10 mouse cellular contexts compared by ENCODE assay signal in the genomic region with DNA sequence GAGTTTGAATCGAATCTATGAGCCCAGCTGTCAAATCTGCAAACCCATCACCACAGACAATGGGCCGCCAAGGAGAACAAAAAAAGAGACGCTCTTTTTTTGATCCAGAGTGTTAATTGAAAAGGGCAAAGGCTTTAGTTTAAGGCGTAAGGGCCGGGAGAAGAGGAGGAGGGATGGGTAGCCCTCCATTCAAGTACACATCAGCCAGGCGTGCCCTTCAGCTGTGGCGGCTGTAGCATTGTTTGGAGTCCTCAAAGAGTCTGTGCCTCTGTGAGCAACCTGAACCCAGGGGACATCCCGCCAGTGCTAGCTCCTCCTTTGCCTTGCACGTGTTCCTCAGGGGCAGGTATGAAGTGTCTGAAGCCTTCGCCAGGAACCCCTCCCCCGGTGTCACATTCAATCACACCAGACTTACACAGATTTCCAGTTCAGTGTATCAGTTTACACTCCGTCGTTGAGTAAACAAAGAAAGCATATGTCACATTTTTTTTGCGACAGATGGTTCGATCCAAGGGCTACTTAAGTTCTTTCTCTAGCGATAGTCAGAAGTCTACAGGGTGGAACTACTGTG. TPM values are rescaled to one million over a fixed set of nuclear protein-coding genes. Genes with fewer than 3 reads are reported as not detected.
A peak's percentile ranks its signal among the peaks of the same experiment; 100 is the strongest.
DNase-seq lines count a peak whose midpoint lies in the region; ATAC-seq and TF ChIP-seq lines count a peak whose summit lies in the region.
"Had no signal": no experiment of that assay in that cellular context is flagged by ENCODE, and none has a peak within 500 bp of the region (broad histone marks: within the 10 kb centered on the region; RNA-seq: fewer than 3 reads in every experiment).

No protein-coding gene starts in this region.

- no peak for ATAC-seq in heart, embryonic 16.5 days (replicated peaks; ENCODE audit: extremely low read depth, insufficient read depth, low FRiP score)
- ATAC-seq in intestine, embryonic 16.5 days: no peak
- ATAC-seq in neural tube, embryonic 12.5 days (ENCODE audit: low FRiP score, low read depth): no peak
- no peak for ATAC-seq in erythroid progenitor cell, adult 5-6 weeks (replicated peaks; ENCODE audit: low FRiP score, poor library complexity, severe bottlenecking)

- peak overlapping the region; percentile 100 for H3K4me2 ChIP-seq in heart, embryonic 16.5 days (ENCODE audit: low read depth, low read length)
- peak overlapping the region; percentile 77 for H3K4me2 ChIP-seq in intestine, embryonic 16.5 days (ENCODE audit: low read depth, low read length)
- peak overlapping the region; percentile 92 for H3K4me2 ChIP-seq in neural tube, embryonic 12.5 days (replicated peaks)

- no peaks in the 10 kb centered on the region for H3K9me3 ChIP-seq in heart, embryonic 16.5 days (replicated peaks; ENCODE audit: control insufficient read depth, low read length)
- no peaks in the 10 kb centered on the region for H3K9me3 ChIP-seq in intestine, embryonic 16.5 days (ENCODE audit: control insufficient read depth, low read length)
- no peaks in the 10 kb centered on the region for H3K9me3 ChIP-seq in neural tube, embryonic 12.5 days

- DNase-seq in heart, adult 18-20 months: no peak
- DNase-seq in embryo, embryonic 10.5 days (ENCODE audit: low spot score): peak; percentile 74
- no peak for DNase-seq in cerebellum, adult 2 months
- no peak for DNase-seq in cerebellum, adult 11 months

- H3K36me3 ChIP-seq in heart, embryonic 16.5 days (ENCODE audit: control insufficient read depth, insufficient read depth): no peaks in the 10 kb centered on the region
- H3K36me3 ChIP-seq in intestine, embryonic 16.5 days (ENCODE audit: control insufficient read depth, insufficient read depth, low read length): no peaks in the 10 kb centered on the region
- H3K36me3 ChIP-seq in neural tube, embryonic 12.5 days: no peaks in the 10 kb centered on the region

- 12% methylated on average over 16 of the region's 16 CpGs for WGBS in heart, embryonic 16.5 days
- 12% methylated on average over 16 of the region's 16 CpGs for WGBS in intestine, embryonic 16.5 days
- WGBS in neural tube, embryonic 12.5 days: 8% methylated on average over 16 of the region's 16 CpGs
- WGBS in cerebellum, adult 2 months: 4% methylated on average over 16 of the region's 16 CpGs

- no peak overlapping the region for H3K9ac ChIP-seq in heart, embryonic 16.5 days (ENCODE audit: low read length)
- no peak overlapping the region for H3K9ac ChIP-seq in intestine, embryonic 16.5 days (ENCODE audit: low read depth, low read length)
- peak overlapping the region; percentile 75; the same call in 1 of the 2 replicates for H3K9ac ChIP-seq in neural tube, embryonic 12.5 days

- no peak overlapping the region for H3K27ac ChIP-seq in heart, embryonic 16.5 days (ENCODE audit: low read length)
- no peak overlapping the region for H3K27ac ChIP-seq in intestine, embryonic 16.5 days (ENCODE audit: low read length)
- H3K27ac ChIP-seq in neural tube, embryonic 12.5 days: no peak overlapping the region
- no peak overlapping the region for H3K27ac ChIP-seq in cerebellum, adult 2 months (ENCODE audit: insufficient read depth, low read length)

- no peak for TF ChIP-seq POLR2A in cerebellum, adult 2 months (IDR thresholded peaks at IDR 0.05; ENCODE audit: borderline replicate concordance, insufficient read depth, low read length)

- H3K4me3 ChIP-seq in heart, embryonic 16.5 days (ENCODE audit: low read length): peak overlapping the region; percentile 68
- H3K4me3 ChIP-seq in intestine, embryonic 16.5 days (ENCODE audit: low read length): peak overlapping the region; percentile 50; the same call in 1 of the 2 replicates
- H3K4me3 ChIP-seq in neural tube, embryonic 12.5 days: peak overlapping the region; percentile 43; the same call in 1 of the 2 replicates
- H3K4me3 ChIP-seq in cerebellum, adult 2 months (replicated peaks; ENCODE audit: insufficient read depth, low read depth, low read length): no peak overlapping the region

- H3K4me1 ChIP-seq in heart, embryonic 16.5 days (ENCODE audit: control insufficient read depth, insufficient read depth, low read length): peaks cover 24% of the 10 kb centered on the region
- H3K4me1 ChIP-seq in intestine, embryonic 16.5 days (ENCODE audit: control insufficient read depth, insufficient read depth, low read length): peaks cover 22% of the 10 kb centered on the region; the same call in 1 of the 2 replicates
- peaks cover 41% of the 10 kb centered on the region for H3K4me1 ChIP-seq in neural tube, embryonic 12.5 days
- peaks cover 12% of the 10 kb centered on the region; the same call in 1 of the 2 replicates for H3K4me1 ChIP-seq in cerebellum, adult 2 months (ENCODE audit: control insufficient read depth, insufficient read depth, low read length)

- H3K27me3 ChIP-seq in heart, embryonic 16.5 days (ENCODE audit: control insufficient read depth, insufficient read depth, low read length): peaks cover 40% of the 10 kb centered on the region
- peaks cover 7% of the 10 kb centered on the region for H3K27me3 ChIP-seq in intestine, embryonic 16.5 days (replicated peaks; ENCODE audit: control insufficient read depth, insufficient read depth, low read length)
- H3K27me3 ChIP-seq in neural tube, embryonic 12.5 days (replicated peaks): no peaks in the 10 kb centered on the region
- peaks cover 2% of the 10 kb centered on the region; the same call in 1 of the 2 replicates for H3K27me3 ChIP-seq in cerebellum, adult 2 months (ENCODE audit: control insufficient read depth, insufficient read depth, low read length)

- TF ChIP-seq CTCF in cerebellum, adult 2 months (IDR thresholded peaks at IDR 0.05; ENCODE audit: borderline replicate concordance, insufficient read depth, low read depth, low read length): no peak

RNA-seq across cellular contexts. Expression of gene Gfra1, which starts 0.9 kb away (rescaled TPM):
- polyA plus RNA-seq in heart, embryonic 16.5 days (2015; fragmentation: Nextera tagmentation; extraction: Ambion mirVana): 6.6 and 13.1 TPM in 2 replicates
- 1 to 10 TPM; 4.9 TPM for total RNA-seq in heart, adult 18-20 months (2021)
- 12.9 and 13.3 TPM in 2 replicates for polyA plus RNA-seq in intestine, embryonic 16.5 days (2015; fragmentation: Nextera tagmentation; extraction: Ambion mirVana)
- polyA plus RNA-seq in neural tube, embryonic 12.5 days (2016; fragmentation: Nextera tagmentation; extraction: Ambion mirVana): 62.1 and 76.4 TPM in 2 replicates
- polyA plus RNA-seq in cerebellum, adult 2 months (2012; rRNA removed): 11.9 and 14.1 TPM in 2 replicates
- total RNA-seq in erythroid progenitor cell, adult 5-6 weeks (2015; ENCODE audit: low replicate concordance): 2.5 and 5.9 TPM in 2 replicates
- 1.2 and 3.5 TPM in 2 replicates for total RNA-seq in erythroid progenitor cell, adult 5-6 weeks (2017; ENCODE audit: low replicate concordance)
- total RNA-seq: MEL had no signal

RNA-seq across cellular contexts. Expression of gene Ccdc172, which starts 55.2 kb away (rescaled TPM):
- polyA plus RNA-seq in heart, embryonic 16.5 days (2015; fragmentation: Nextera tagmentation; extraction: Ambion mirVana): not detected in 2 replicates
- not detected for total RNA-seq in heart, adult 18-20 months (2021)
- not detected in 2 replicates for polyA plus RNA-seq in intestine, embryonic 16.5 days (2015; fragmentation: Nextera tagmentation; extraction: Ambion mirVana)
- not detected in 2 replicates for polyA plus RNA-seq in neural tube, embryonic 12.5 days (2016; fragmentation: Nextera tagmentation; extraction: Ambion mirVana)
- not detected in 2 replicates for polyA plus RNA-seq in cerebellum, adult 2 months (2012; rRNA removed)
- total RNA-seq in erythroid progenitor cell, adult 5-6 weeks (2015; ENCODE audit: low replicate concordance): not detected in 2 replicates
- not detected in 2 replicates for total RNA-seq in erythroid progenitor cell, adult 5-6 weeks (2017; ENCODE audit: low replicate concordance)
- total RNA-seq: heart, postnatal 10 days; MEL had no signal
